Mouse (Mus musculus): ENCODE results near the gene Cox8a. TPM values are rescaled to one million over a fixed set of nuclear protein-coding genes. Genes with fewer than 3 reads are reported as not detected.
A peak's percentile ranks its signal among the peaks of the same experiment; 100 is the strongest.

The Cox8a gene
- polyA plus RNA-seq, 1 experiment: 117 TPM

- Histone ChIP-seq H3K27ac (ENCODE audit: control insufficient read depth, insufficient read depth, low read depth, low read length) (no peak overlapping the region), H3K27me3 (ENCODE audit: control insufficient read depth, insufficient read depth, low read length) (no peaks in the 10 kb centered on the region), H3K4me3 (ENCODE audit: control insufficient read depth, low read depth, low read length) (no peak overlapping the region), H3K36me3 (ENCODE audit: control insufficient read depth, insufficient read depth, low read length) (peaks cover 4% of the 10 kb centered on the region), H3K4me1 (ENCODE audit: control insufficient read depth, insufficient read depth, low read length) (peaks cover 14% of the 10 kb centered on the region)
- TF ChIP-seq CTCF (IDR thresholded peaks at IDR 0.05; ENCODE audit: control insufficient read depth, insufficient read depth, insufficient replicate concordance, low read depth, low read length) (peak; percentile 75), POLR2A (IDR thresholded peaks at IDR 0.05; ENCODE audit: control insufficient read depth, low read depth, low read length) (no peak)
Measured at GRCm38 (mm10) chr19:7195900-7196728, 21.3 kb downstream of the Cox8a start.

- Histone ChIP-seq H3K4me1 (ENCODE audit: control insufficient read depth, insufficient read depth, low read length) (peaks cover 14% of the 10 kb centered on the region), H3K27me3 (ENCODE audit: control insufficient read depth, insufficient read depth, low read length) (no peaks in the 10 kb centered on the region), H3K4me3 (ENCODE audit: control insufficient read depth, low read depth, low read length) (no peak overlapping the region), H3K27ac (ENCODE audit: control insufficient read depth, insufficient read depth, low read depth, low read length) (no peak overlapping the region), H3K36me3 (ENCODE audit: control insufficient read depth, insufficient read depth, low read length) (no peaks in the 10 kb centered on the region)
- no peak for TF ChIP-seq POLR2A (IDR thresholded peaks at IDR 0.05; ENCODE audit: control insufficient read depth, low read depth, low read length)
- TF ChIP-seq CTCF (IDR thresholded peaks at IDR 0.05; ENCODE audit: control insufficient read depth, insufficient read depth, insufficient replicate concordance, low read depth, low read length): no peak
Measured at GRCm38 (mm10) chr19:7192561-7192967, 24.9 kb downstream of the Cox8a start.

- TF ChIP-seq CTCF (IDR thresholded peaks at IDR 0.05; ENCODE audit: control insufficient read depth, insufficient read depth, insufficient replicate concordance, low read depth, low read length): no peak
- peaks cover 8% of the 10 kb centered on the region for H3K4me1 ChIP-seq (ENCODE audit: control insufficient read depth, insufficient read depth, low read length)
- no peak overlapping the region for H3K4me3 ChIP-seq (ENCODE audit: control insufficient read depth, low read depth, low read length)
- H3K36me3 ChIP-seq (ENCODE audit: control insufficient read depth, insufficient read depth, low read length): no peaks in the 10 kb centered on the region
- H3K27ac ChIP-seq (ENCODE audit: control insufficient read depth, insufficient read depth, low read depth, low read length): no peak overlapping the region
- no peaks in the 10 kb centered on the region for H3K27me3 ChIP-seq (ENCODE audit: control insufficient read depth, insufficient read depth, low read length)
Measured at GRCm38 (mm10) chr19:7191639-7192038, 25.8 kb downstream of the Cox8a start.

GRCm38 (mm10) chr19:7190986-7191385 is 26.4 kb downstream of the Cox8a start:
- Histone ChIP-seq H3K27me3 (ENCODE audit: control insufficient read depth, insufficient read depth, low read length) (no peaks in the 10 kb centered on the region), H3K36me3 (ENCODE audit: control insufficient read depth, insufficient read depth, low read length) (no peaks in the 10 kb centered on the region), H3K4me3 (ENCODE audit: control insufficient read depth, low read depth, low read length) (no peak overlapping the region), H3K4me1 (ENCODE audit: control insufficient read depth, insufficient read depth, low read length) (peaks cover 2% of the 10 kb centered on the region; the same call in 1 of the 2 replicates), H3K27ac (ENCODE audit: control insufficient read depth, insufficient read depth, low read depth, low read length) (no peak overlapping the region)
- TF ChIP-seq POLR2A (IDR thresholded peaks at IDR 0.05; ENCODE audit: control insufficient read depth, low read depth, low read length): no peak
- no peak for TF ChIP-seq CTCF (IDR thresholded peaks at IDR 0.05; ENCODE audit: control insufficient read depth, insufficient read depth, insufficient replicate concordance, low read depth, low read length)

- no peak for TF ChIP-seq POLR2A (IDR thresholded peaks at IDR 0.05; ENCODE audit: control insufficient read depth, low read depth, low read length)
- no peak for TF ChIP-seq CTCF (IDR thresholded peaks at IDR 0.05; ENCODE audit: control insufficient read depth, insufficient read depth, insufficient replicate concordance, low read depth, low read length)
- Histone ChIP-seq H3K27me3 (ENCODE audit: control insufficient read depth, insufficient read depth, low read length) (no peaks in the 10 kb centered on the region), H3K27ac (ENCODE audit: control insufficient read depth, insufficient read depth, low read depth, low read length) (no peak overlapping the region), H3K4me1 (ENCODE audit: control insufficient read depth, insufficient read depth, low read length) (no peaks in the 10 kb centered on the region), H3K4me3 (ENCODE audit: control insufficient read depth, low read depth, low read length) (no peak overlapping the region), H3K36me3 (ENCODE audit: control insufficient read depth, insufficient read depth, low read length) (no peaks in the 10 kb centered on the region)
Measured at GRCm38 (mm10) chr19:7189026-7189425, 28.4 kb downstream of the Cox8a start.

- Histone ChIP-seq H3K27ac (ENCODE audit: control insufficient read depth, insufficient read depth, low read depth, low read length) (no peak overlapping the region), H3K4me1 (ENCODE audit: control insufficient read depth, insufficient read depth, low read length) (peaks cover 4% of the 10 kb centered on the region), H3K27me3 (ENCODE audit: control insufficient read depth, insufficient read depth, low read length) (no peaks in the 10 kb centered on the region), H3K4me3 (ENCODE audit: control insufficient read depth, low read depth, low read length) (no peak overlapping the region), H3K36me3 (ENCODE audit: control insufficient read depth, insufficient read depth, low read length) (no peaks in the 10 kb centered on the region)
- no peak for TF ChIP-seq CTCF (IDR thresholded peaks at IDR 0.05; ENCODE audit: control insufficient read depth, insufficient read depth, insufficient replicate concordance, low read depth, low read length)
- TF ChIP-seq POLR2A (IDR thresholded peaks at IDR 0.05; ENCODE audit: control insufficient read depth, low read depth, low read length): no peak
Measured at GRCm38 (mm10) chr19:7187157-7187556, 30.3 kb downstream of the Cox8a start.

- no peaks in the 10 kb centered on the region for H3K36me3 ChIP-seq (ENCODE audit: control insufficient read depth, insufficient read depth, low read length)
- no peak overlapping the region for H3K4me3 ChIP-seq (ENCODE audit: control insufficient read depth, low read depth, low read length)
- no peaks in the 10 kb centered on the region for H3K27me3 ChIP-seq (ENCODE audit: control insufficient read depth, insufficient read depth, low read length)
- H3K4me1 ChIP-seq (ENCODE audit: control insufficient read depth, insufficient read depth, low read length): peaks cover 13% of the 10 kb centered on the region
- H3K27ac ChIP-seq (ENCODE audit: control insufficient read depth, insufficient read depth, low read depth, low read length): no peak overlapping the region
- TF ChIP-seq CTCF (IDR thresholded peaks at IDR 0.05; ENCODE audit: control insufficient read depth, insufficient read depth, insufficient replicate concordance, low read depth, low read length): no peak
- no peak for TF ChIP-seq POLR2A (IDR thresholded peaks at IDR 0.05; ENCODE audit: control insufficient read depth, low read depth, low read length)
Measured at GRCm38 (mm10) chr19:7185715-7186291, 31.6 kb downstream of the Cox8a start.
